ENCODE assay signal across 7 mouse cellular contexts in the genomic region with DNA sequence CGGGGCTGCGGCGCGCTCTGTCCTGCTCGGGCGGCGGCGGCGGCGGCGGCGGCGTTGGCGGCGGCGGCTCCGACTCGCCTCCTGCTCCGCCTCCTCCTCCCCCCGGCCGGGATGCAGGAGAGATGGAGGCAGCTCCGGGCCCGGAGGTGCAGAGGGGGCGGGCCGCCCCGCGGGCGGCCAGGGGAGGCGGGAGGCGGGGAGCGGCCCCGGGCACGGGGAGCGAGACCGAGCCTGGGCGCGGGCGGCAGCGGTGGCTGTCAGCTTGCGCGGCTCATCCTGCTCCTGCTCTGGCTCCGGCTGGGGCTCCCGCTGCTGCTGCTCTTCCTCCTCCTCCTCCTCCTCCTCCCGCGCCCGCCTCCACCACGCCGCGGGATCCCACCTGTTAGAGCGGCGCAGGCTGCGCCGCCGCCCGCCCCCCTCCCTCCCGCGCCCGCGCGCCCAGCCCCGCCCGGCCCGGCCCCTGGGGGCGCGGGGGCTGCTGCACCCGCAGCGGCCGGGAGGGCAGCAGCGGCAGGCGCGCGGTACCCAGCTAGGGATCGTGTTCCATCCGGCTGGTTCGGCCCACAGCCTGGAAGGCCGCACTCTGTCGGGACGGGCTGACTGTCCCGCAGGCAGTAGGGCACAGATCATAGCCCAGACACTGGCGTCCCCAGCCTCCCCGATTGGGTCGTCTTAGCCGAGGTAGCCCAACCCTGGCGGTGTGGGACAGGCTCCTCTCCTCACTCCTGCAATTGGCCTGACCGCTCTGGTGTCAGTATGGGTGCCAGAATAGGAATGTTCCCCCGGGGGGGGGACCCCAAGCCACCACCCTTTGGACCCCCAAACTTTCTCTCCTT. TPM values are rescaled to one million over a fixed set of nuclear protein-coding genes. Genes with fewer than 3 reads are reported as not detected.
DNase-seq lines count a peak whose midpoint lies in the region; ATAC-seq and TF ChIP-seq lines count a peak whose summit lies in the region.

A gene (minus strand): TSS at position 41 of the 836 bp plus-strand sequence.

- TF ChIP-seq EP300 in stomach, postnatal 0 days (optimal IDR thresholded peaks at IDR 0.05), result no peak

- H3K27me3 ChIP-seq in stomach, postnatal 0 days (ENCODE audit: control insufficient read depth, insufficient read depth, low read length), result no peaks in the 10 kb centered on the region

- peak within 1 kb of the TSS; percentile 35; the same call in 1 of the 2 replicates for H3K27ac ChIP-seq in stomach, postnatal 0 days (replicated peaks)

- H3K4me3 ChIP-seq in stomach, postnatal 0 days (ENCODE audit: low read depth, low read length), result peak within 1 kb of the TSS; percentile 62

- peak; percentile 44 for DNase-seq in urinary bladder, adult 2 months (ENCODE audit: low spot score)
- DNase-seq in urinary bladder, postnatal 36 days (ENCODE audit: low spot score in 2 of 2), result no peak
- peak; percentile 79 for DNase-seq in cerebellum, adult 18-20 months
- no peak for DNase-seq in gonadal fat pad, adult 2 months (ENCODE audit: low read depth)
- no peak for DNase-seq in layer of hippocampus, postnatal 14 days (ENCODE audit: low spot score in 2 of 2)
- DNase-seq in lung, postnatal 4 days, result peak; percentile 19 to 38
- DNase-seq in stomach, postnatal 0 days (ENCODE audit: low spot score), result peak; percentile 51

- 6% methylated on average over 21 of the region's 86 CpGs for WGBS in stomach, postnatal 0 days

- H3K4me1 ChIP-seq in stomach, postnatal 0 days (replicated peaks; ENCODE audit: control insufficient read depth, insufficient read depth), result no peaks in the 10 kb centered on the region

- no peaks in the 10 kb centered on the region for H3K36me3 ChIP-seq in stomach, postnatal 0 days (ENCODE audit: control insufficient read depth, insufficient read depth, low read length)

- no peak for TF ChIP-seq CTCF in stomach, postnatal 0 days (IDR thresholded peaks at IDR 0.05; ENCODE audit: low read depth)

- no peaks in the 10 kb centered on the region for H3K9me3 ChIP-seq in stomach, postnatal 0 days (ENCODE audit: control insufficient read depth, low read length)

- H3K4me2 ChIP-seq in stomach, postnatal 0 days (replicated peaks; ENCODE audit: low read depth), result peak within 1 kb of the TSS; percentile 99

- ATAC-seq in stomach, postnatal 0 days (ENCODE audit: low FRiP score, low TSS enrichment), result 0 out of 2 replicates have a peak, but pooled peaks have one; percentile 10

- peak within 1 kb of the TSS; percentile 59 for H3K9ac ChIP-seq in stomach, postnatal 0 days (ENCODE audit: low read length)

RNA-seq across cellular contexts. Expression of the gene that starts here (rescaled TPM):
- 11.7 and 15.8 TPM in 2 replicates for polyA plus RNA-seq in urinary bladder, adult 2 months (2012; rRNA removed)
- 14.1 and 19.4 TPM in 2 replicates for polyA plus RNA-seq in gonadal fat pad, adult 2 months (2012; rRNA removed)
- total RNA-seq in layer of hippocampus, postnatal 14 days (2021), result 10 to 100 TPM; 55.6 to 60.1 TPM
- 4.4 and 4.8 TPM in 2 replicates for polyA plus RNA-seq in stomach, postnatal 0 days (2015; fragmentation: Nextera tagmentation; extraction: Ambion mirVana)

Comparison
In these comparisons a context has a peak if more than half of its experiments do, and no peak if none do; other contexts are left out.
1. DNase-seq: peak in urinary bladder, adult 2 months (single experiment), cerebellum, adult 18-20 months (2 of 2), lung, postnatal 4 days (2 of 2) and stomach, postnatal 0 days (single experiment); none in urinary bladder, postnatal 36 days (0 of 2), gonadal fat pad, adult 2 months (single experiment) and layer of hippocampus, postnatal 14 days (0 of 2).